Mouse (Mus musculus) embryonic facial prominence, embryonic 13.5 days (tissue): ENCODE measurements around the gene Naa20. TPM values are rescaled to one million over a fixed set of nuclear protein-coding genes. Genes with fewer than 3 reads are reported as not detected.
A peak's percentile ranks its signal among the peaks of the same experiment; 100 is the strongest.
"Not testable (repeated sequence)": the region's sequence is repeated elsewhere in the genome, so short reads cannot be mapped to it uniquely, and the experiment has no call there.

Experiments
- ATAC-seq: fragments of 200-750 bp; cut with Nextera tagmentation; 2 replicates; pipeline ENCODE4 v1.8.0; 2017; ENCODE audit warnings: low read depth; ENCODE audit not compliant: insufficient number of reproducible peaks, insufficient read depth, low FRiP score, low TSS enrichment
- H3K27ac ChIP-seq: fragments of 300-500 bp; sonication (generic); 2 replicates; pipeline ENCODE4 v1.5.1; 2015; ENCODE audit warnings: moderate library complexity, mild to moderate bottlenecking, inconsistent platforms
- H3K27me3 ChIP-seq: fragments of 300-500 bp; sonication (generic); 2 replicates; pipeline ENCODE4 v1.6.1; 2015; ENCODE audit warnings: mild to moderate bottlenecking, inconsistent platforms
- H3K36me3 ChIP-seq: fragments of 300-500 bp; sonication (generic); 2 replicates; pipeline ENCODE4 v1.6.1; 2015; ENCODE audit warnings: mild to moderate bottlenecking, inconsistent platforms
- H3K4me1 ChIP-seq: fragments of 300-500 bp; sonication (generic); 2 replicates; pipeline ENCODE4 v1.6.1; 2015; ENCODE audit warnings: inconsistent platforms
- H3K4me2 ChIP-seq: fragments of 300-500 bp; sonication (generic); 2 replicates; pipeline ENCODE4 v1.6.1; 2015; ENCODE audit warnings: moderate library complexity, mild to moderate bottlenecking, inconsistent platforms
- H3K4me3 ChIP-seq: fragments of 300-500 bp; sonication (generic); 2 replicates; pipeline ENCODE4 v1.5.1; 2015; ENCODE audit warnings: mild to moderate bottlenecking, inconsistent platforms
- H3K9ac ChIP-seq: fragments of 300-500 bp; sonication (generic); 2 replicates; pipeline ENCODE4 v1.6.1; 2015; ENCODE audit warnings: mild to moderate bottlenecking, inconsistent platforms
- H3K9me3 ChIP-seq: fragments of 300-500 bp; sonication (generic); 2 replicates; pipeline ENCODE4 v1.6.1; 2016; ENCODE audit warnings: inconsistent platforms
- WGBS: fragments of 180-500 bp; shearing (Covaris S2); methylation state at CpG from one replicate; pipeline ENCODE4 v1.1.7; 2015; ENCODE audit warnings: mixed read lengths; 5-methylcytosine and 5-hydroxymethylcytosine counted together
- polyA plus RNA-seq: library from polyadenylated mRNA; unstranded; fragments of >200 nt; fragmentation: Nextera tagmentation; extraction: Ambion mirVana; gene quantifications from 2 replicates; pipeline ENCODE4 v1.2.1, GENCODE M21; 2015

The Naa20 gene
- polyA plus RNA-seq, 1 experiment from 2014 or later: 168 TPM

DNA sequence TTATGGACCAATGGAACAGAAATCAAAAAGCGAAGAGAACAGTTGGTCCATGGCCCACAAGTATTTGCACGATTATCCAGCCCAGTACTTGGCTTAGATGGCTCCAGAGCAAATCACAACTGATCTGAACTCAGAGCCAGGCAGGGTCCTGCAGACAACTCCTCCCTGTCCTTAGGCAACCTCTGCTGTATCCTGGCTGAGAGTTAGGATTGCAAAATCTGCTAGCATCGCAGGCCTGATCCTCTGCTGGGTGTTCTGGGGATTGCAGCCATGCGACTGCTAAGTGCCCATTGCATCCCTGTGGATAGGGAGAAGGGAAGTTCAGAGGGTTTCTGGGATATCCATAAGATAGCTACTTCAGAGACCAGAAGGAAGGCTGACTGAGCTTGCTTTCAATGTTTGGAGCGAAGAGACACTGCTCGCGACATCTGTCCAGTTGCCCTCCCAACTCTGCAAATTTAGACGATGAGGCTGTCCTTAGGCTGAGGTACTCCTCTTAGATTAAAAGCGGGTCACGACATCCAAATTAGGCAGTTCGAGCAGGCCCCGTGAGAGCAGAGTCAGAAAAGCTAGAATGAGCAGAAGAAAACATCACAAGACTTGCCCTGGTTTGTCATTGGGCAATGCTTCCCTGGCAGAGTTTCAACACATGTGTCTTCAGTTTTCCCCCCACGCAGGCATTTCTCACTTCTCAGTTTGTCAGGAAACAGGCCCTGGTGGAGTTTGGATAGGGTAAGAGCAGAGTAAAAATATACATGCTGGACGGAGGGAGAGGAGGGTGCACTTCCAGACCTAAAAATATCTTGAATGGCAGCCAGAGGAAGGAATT, 13.7 kb upstream of the Naa20 start:
- WGBS: 31% methylated on average over 14 of the region's 14 CpGs
- peaks cover 62% of the 10 kb centered on the region for H3K4me1 ChIP-seq
- H3K4me2 ChIP-seq: peak overlapping the region; percentile 32
- no peaks in the 10 kb centered on the region for H3K27me3 ChIP-seq
- ATAC-seq: peak; percentile 73; the same call in 1 of the 2 replicates
- no peaks in the 10 kb centered on the region for H3K9me3 ChIP-seq
- peak overlapping the region; percentile 97 for H3K27ac ChIP-seq
- no peak overlapping the region for H3K4me3 ChIP-seq
- peaks cover 34% of the 10 kb centered on the region for H3K36me3 ChIP-seq
- no peak overlapping the region for H3K9ac ChIP-seq

DNA sequence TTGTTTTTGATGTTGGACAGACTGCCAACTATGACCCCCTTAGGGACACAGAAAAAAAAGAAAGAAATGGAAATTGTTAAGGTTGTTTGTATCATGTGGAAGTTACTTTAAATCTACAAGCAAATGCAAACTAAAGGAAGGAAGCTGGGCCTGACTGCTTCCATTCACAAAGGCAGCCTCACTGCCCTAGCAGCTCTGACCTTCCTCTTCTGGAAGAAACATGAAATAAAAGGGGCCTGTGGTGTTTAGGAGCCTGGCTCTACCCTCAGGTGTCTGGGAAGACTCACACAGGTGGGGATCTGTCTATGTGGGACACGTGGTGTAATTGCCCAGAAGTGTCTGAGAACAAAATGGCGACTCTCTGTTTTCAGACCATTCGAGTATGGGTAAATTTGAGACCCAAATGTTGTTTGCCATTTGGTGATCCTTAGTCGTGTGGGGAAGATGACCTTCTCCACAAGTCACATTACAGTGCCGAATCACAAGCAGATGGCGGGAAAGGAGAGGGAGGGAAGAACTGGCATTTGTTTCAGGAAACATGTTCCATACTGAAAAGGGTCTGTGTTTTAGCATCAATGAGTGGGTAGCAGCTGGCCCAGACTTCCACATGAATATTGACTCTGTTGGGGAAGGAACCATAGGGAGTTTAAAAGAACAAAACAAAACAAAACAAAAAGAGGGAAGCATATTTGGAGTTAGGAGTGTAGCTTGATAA, 13.0 kb upstream of the Naa20 start:
- WGBS: 40% methylated on average over 6 of the region's 6 CpGs

DNA sequence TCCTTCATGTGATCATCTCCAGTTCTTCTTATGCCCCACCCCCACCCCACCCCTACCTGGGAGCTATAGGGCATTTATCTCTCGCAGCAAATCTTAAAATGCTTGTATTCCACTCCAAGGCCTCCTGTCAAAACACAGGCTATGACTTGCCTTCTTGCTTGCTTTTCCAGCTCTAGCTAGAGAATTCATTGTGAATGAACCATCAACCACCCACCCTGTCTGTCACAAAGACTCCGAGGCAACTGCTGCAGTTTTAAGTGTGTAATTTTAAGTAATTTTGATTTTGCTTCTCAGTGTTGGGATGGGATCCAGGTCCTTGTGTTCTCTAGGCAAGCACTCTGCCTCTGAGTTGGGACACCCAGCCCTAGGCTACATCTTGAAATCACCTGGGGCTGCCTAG, 11.3 kb upstream of the Naa20 start:
- no peaks in the 10 kb centered on the region for H3K9me3 ChIP-seq
- no peak overlapping the region for H3K4me2 ChIP-seq
- H3K4me1 ChIP-seq: peaks cover 38% of the 10 kb centered on the region
- 70% methylated on average over 2 of the region's 2 CpGs for WGBS
- peak overlapping the region; percentile 64; the same call in 1 of the 2 replicates for H3K27ac ChIP-seq
- H3K36me3 ChIP-seq: peaks cover 15% of the 10 kb centered on the region
- no peak overlapping the region for H3K9ac ChIP-seq
- H3K27me3 ChIP-seq: no peaks in the 10 kb centered on the region
- ATAC-seq: no peak
- H3K4me3 ChIP-seq: no peak overlapping the region

More for the DNA sequence above, 13.0 kb upstream of the Naa20 start:
- Histone ChIP-seq H3K4me2 (peak overlapping the region; percentile 32), H3K9me3 (no peaks in the 10 kb centered on the region), H3K36me3 (peaks cover 28% of the 10 kb centered on the region), H3K9ac (no peak overlapping the region), H3K4me3 (no peak overlapping the region), H3K4me1 (peaks cover 55% of the 10 kb centered on the region), H3K27ac (peak overlapping the region; percentile 97), H3K27me3 (no peaks in the 10 kb centered on the region)
- ATAC-seq: 0 out of 2 replicates have a peak, but pooled peaks have one; percentile 33

DNA sequence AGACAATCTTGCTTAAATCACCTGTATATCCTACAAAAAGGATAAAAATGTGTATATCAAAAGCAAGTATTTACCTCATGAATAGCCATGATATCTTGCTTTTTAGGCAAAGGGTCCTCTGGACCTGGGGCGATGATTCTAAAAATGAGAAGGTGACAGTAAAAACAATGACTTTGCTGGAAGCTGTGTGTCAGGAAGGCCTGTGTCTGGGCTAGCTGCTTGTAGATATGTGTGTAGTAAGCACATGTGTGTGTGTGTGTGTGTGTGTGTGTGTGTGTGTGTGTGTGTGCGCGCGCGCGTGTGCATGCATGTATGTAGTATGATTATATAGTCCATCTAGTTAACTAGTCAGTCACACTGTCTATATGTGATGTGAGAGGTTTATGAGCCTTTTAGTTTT, 8.1 kb upstream of the Naa20 start:
- 98% methylated on average over 6 of the region's 6 CpGs for WGBS
- Histone ChIP-seq H3K9me3 (no peaks in the 10 kb centered on the region), H3K27me3 (no peaks in the 10 kb centered on the region), H3K4me1 (peaks cover 9% of the 10 kb centered on the region), H3K4me2 (no peak overlapping the region), H3K27ac (no peak overlapping the region), H3K36me3 (no peaks in the 10 kb centered on the region), H3K9ac (no peak overlapping the region), H3K4me3 (no peak overlapping the region)
- ATAC-seq: no peak

DNA sequence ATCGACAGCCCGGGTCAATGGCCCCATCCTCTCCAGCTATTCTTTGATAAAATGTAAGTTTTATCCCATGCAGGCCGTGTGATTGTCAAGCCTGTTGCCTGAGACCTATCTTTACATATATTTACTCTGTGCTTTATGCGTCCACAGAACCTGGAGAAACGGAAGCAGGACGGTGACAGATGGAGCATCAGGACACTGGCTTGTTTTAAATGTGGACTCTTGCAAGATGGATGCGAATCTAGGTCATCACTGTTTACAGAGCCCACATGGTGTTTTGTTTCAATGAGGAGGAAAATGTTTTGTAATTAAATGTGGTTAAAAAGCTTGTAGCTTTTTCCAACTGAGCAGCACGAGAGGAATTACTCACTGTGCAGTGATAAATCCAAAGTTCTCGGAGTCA, 3.8 kb upstream of the Naa20 start:
- Histone ChIP-seq H3K36me3 (no peaks in the 10 kb centered on the region), H3K27me3 (no peaks in the 10 kb centered on the region), H3K4me1 (no peaks in the 10 kb centered on the region), H3K9ac (no peak overlapping the region), H3K4me3 (no peak overlapping the region), H3K4me2 (no peak overlapping the region), H3K27ac (no peak overlapping the region), H3K9me3 (no peaks in the 10 kb centered on the region)
- 77% methylated on average over 9 of the region's 9 CpGs for WGBS
- no peak for ATAC-seq

DNA sequence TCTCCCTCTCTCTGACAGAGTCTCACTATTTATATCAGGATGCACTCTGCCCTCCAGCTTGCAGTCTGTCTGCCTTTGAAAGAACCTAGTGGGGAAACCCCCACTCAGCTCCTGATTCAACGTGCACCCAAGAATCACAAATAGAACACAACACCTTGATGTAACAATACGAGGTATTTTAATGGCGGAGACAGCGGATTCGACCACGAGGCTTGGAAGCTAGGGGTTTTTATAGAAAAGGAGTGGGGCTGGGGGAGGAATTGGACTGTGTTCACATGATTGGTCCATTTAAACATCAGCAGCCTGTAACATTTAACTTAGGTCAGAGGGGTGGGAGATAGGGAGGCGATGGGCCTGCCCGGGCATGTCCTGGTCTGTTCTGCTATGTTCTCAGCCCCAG, 1.6 kb upstream of the Naa20 start:
- not testable (repeated sequence) for H3K4me3 ChIP-seq, H3K4me2 ChIP-seq, H3K27ac ChIP-seq, H3K9ac ChIP-seq, H3K9me3 ChIP-seq, H3K36me3 ChIP-seq, H3K27me3 ChIP-seq, ATAC-seq
- WGBS: 77% methylated on average over 8 of the region's 8 CpGs
- peaks cover 16% of the 10 kb centered on the region for H3K4me1 ChIP-seq

DNA sequence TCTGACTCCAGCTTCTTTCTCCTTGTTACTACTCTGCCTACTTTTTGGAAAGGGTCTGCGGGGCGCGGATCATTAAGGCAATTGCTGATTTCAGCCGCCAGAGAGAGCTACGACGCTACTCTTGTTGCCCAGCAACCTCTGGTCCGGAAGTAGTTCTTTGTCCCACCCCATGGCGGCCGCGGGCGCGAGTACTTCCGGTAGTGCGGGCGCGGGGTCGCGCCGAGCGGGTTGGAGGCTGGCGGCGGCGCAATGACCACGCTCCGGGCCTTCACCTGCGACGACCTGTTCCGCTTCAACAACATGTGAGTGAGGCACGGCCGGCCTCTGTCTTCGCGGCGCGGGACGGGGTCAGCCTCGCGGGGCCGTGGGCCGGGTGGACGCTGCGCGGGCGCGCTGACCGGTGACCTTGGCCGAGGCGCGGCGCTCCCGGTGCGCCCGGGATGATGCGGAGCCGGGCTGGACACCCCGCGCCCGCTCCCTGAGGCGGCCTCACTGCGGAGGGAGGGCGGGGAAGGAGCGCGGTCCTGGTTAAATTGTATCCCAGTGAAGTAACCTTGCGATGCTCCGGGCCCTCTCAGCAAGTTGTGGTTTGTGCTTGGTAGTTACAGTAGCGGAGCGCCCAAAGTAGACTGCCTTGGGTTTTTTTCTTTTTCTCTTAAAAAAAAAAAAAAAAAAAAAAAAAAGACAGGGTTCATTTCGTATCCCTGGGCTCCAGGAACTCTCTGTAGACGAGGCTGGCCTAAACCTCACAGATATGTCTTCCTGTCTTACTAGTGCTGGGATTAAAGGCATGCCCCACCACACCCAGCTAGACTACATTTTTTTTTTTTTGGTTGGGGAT, 1.4 kb downstream of the Naa20 start:
- ATAC-seq: peak; percentile 92
- peak overlapping the region; percentile 88 for H3K27ac ChIP-seq
- H3K4me2 ChIP-seq: peak overlapping the region; percentile 70
- H3K36me3 ChIP-seq: peaks cover 8% of the 10 kb centered on the region; the same call in 1 of the 2 replicates
- H3K4me1 ChIP-seq: peaks cover 20% of the 10 kb centered on the region
- H3K9ac ChIP-seq: peak overlapping the region; percentile 98
- H3K27me3 ChIP-seq: no peaks in the 10 kb centered on the region
- WGBS: under 1% methylated on average over 68 of the region's 68 CpGs
- H3K9me3 ChIP-seq: no peaks in the 10 kb centered on the region
- peak overlapping the region; percentile 99 for H3K4me3 ChIP-seq

DNA sequence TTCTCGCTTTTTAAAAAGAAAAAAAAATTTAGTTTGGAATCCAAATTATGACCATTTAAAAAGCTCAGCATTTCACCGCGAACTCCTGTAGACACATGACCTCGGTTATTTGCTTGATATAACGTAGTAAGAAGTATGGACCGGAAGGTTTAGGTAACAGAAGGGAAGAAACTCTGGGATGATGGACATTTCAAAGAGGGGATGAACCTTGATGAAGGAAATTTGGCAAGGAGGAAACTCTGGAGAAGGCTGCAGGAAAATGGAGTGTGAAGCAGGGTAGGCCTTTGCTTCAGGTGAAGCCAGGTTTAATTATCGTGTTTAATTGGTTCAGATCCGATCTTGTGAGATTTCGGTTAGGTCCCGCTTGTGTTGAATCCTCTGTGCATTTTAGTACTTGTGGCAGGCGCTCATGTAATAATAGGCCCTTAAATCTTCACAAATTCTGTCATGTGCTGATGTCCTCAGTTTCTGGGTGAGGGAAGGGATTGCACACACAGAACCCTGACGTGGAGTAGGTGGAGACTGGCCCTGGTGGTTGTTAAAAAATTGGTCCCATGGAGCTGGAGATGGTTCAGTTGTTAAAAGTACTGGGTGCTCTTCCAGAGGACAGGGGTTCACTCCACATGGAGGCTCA, 2.2 kb downstream of the Naa20 start:
- WGBS: 27% methylated on average over 12 of the region's 12 CpGs
- Histone ChIP-seq H3K4me1 (peaks cover 20% of the 10 kb centered on the region), H3K27ac (no peak overlapping the region), H3K9ac (peak overlapping the region; percentile 98), H3K36me3 (peaks cover 14% of the 10 kb centered on the region), H3K4me3 (peak overlapping the region; percentile 99), H3K4me2 (peak overlapping the region; percentile 70), H3K27me3 (no peaks in the 10 kb centered on the region), H3K9me3 (no peaks in the 10 kb centered on the region)
- no peak for ATAC-seq

DNA sequence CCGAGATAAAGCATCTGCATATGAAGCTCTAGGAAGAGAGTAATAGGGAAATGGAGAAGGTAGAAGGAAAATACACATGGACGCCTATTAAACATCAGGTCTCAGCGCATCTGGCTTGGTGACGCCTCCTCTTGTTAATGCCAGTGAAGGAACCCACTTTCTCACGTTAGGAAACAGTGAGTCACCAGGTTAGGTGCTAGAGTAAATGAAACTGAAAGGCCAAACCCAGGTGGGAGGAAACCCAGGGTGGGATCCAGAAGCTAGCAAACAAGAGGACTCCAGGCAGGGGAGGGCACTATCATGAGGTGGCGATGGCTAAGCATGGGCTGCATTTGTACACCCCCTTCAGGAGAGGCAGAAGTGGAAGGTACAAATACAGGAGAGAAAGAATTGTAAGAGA, 3.3 kb downstream of the Naa20 start:
- no peak overlapping the region for H3K4me3 ChIP-seq
- H3K27ac ChIP-seq: no peak overlapping the region
- peak overlapping the region; percentile 70; the same call in 1 of the 2 replicates for H3K4me2 ChIP-seq
- no peaks in the 10 kb centered on the region for H3K27me3 ChIP-seq
- ATAC-seq: no peak
- no peak overlapping the region for H3K9ac ChIP-seq
- H3K4me1 ChIP-seq: peaks cover 20% of the 10 kb centered on the region
- 85% methylated on average over 6 of the region's 6 CpGs for WGBS
- no peaks in the 10 kb centered on the region for H3K9me3 ChIP-seq
- peaks cover 23% of the 10 kb centered on the region for H3K36me3 ChIP-seq

DNA sequence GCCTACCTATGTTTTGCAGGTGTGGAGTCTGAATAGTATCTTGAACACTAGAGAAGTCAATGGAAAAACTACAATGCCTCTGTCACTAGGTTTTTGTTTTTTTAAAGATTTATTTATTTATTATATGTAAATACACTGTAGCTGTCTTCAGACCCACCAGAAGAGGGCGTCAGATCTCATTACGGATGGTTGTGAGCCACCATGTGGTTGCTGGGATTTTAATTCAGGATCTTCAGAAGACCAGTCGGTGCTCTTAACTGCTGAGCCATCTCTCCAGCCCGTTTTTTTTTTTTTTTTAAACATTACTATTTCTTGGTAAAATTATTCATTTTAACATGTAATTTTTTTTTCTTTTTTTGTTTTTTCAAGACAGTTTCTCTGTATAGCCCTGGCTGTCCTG, 4.0 kb downstream of the Naa20 start:
- H3K4me2 ChIP-seq, H3K9me3 ChIP-seq, ATAC-seq, H3K9ac ChIP-seq, H3K27me3 ChIP-seq, H3K27ac ChIP-seq, H3K4me3 ChIP-seq: not testable (repeated sequence)
- WGBS: 36% methylated on average over 4 of the region's 4 CpGs
- peaks cover 30% of the 10 kb centered on the region for H3K36me3 ChIP-seq
- peaks cover 20% of the 10 kb centered on the region for H3K4me1 ChIP-seq
